Mouse (Mus musculus) urinary bladder, postnatal 25 days (tissue): ENCODE results near the gene Dusp1.

Source experiments
- DNase-seq: peaks from one replicate; pipeline ENCODE4 v3.0.0; 2022; ENCODE audit warnings: low spot score

Dusp1 gene

GRCm38 (mm10) chr17:26524316-26524715 is 37.6 kb downstream of the Dusp1 start:
- DNase-seq, result no peak

GRCm38 (mm10) chr17:26522711-26523110 is 39.2 kb downstream of the Dusp1 start:
- no peak for DNase-seq

- no peak for DNase-seq
These were observed 43.6 kb downstream of the Dusp1 start for GRCm38 (mm10) chr17:26518306-26518705.

- DNase-seq, result no peak
These were observed 46.3 kb downstream of the Dusp1 start for GRCm38 (mm10) chr17:26515675-26516074.

- DNase-seq, result no peak
These were observed 47.3 kb downstream of the Dusp1 start for GRCm38 (mm10) chr17:26514581-26515030.

- no peak for DNase-seq
These were observed 48.3 kb downstream of the Dusp1 start for GRCm38 (mm10) chr17:26513459-26514290.

- DNase-seq, result no peak
These were observed 49.0 kb downstream of the Dusp1 start for GRCm38 (mm10) chr17:26512961-26513360.

- peak; percentile 42 for DNase-seq
These were observed 49.8 kb downstream of the Dusp1 start for GRCm38 (mm10) chr17:26511816-26512774.

GRCm38 (mm10) chr17:26511256-26511655 is 50.7 kb downstream of the Dusp1 start:
- no peak for DNase-seq

GRCm38 (mm10) chr17:26510146-26511045 is 51.5 kb downstream of the Dusp1 start:
- no peak for DNase-seq

- peak; percentile 71 for DNase-seq
These were observed 52.8 kb downstream of the Dusp1 start for GRCm38 (mm10) chr17:26508961-26509771.

GRCm38 (mm10) chr17:26508345-26508960 is 53.5 kb downstream of the Dusp1 start:
- peak; percentile 92 for DNase-seq

- peak; percentile 76 for DNase-seq
These were observed 54.0 kb downstream of the Dusp1 start for GRCm38 (mm10) chr17:26507966-26508344.

GRCm38 (mm10) chr17:26506997-26507871 is 54.7 kb downstream of the Dusp1 start:
- DNase-seq, result no peak

GRCm38 (mm10) chr17:26506031-26506641 is 55.8 kb downstream of the Dusp1 start:
- DNase-seq, result no peak

GRCm38 (mm10) chr17:26505181-26505581 is 56.7 kb downstream of the Dusp1 start:
- no peak for DNase-seq

GRCm38 (mm10) chr17:26503981-26504671 is 57.8 kb downstream of the Dusp1 start:
- no peak for DNase-seq
